Mouse (Mus musculus): ENCODE results near the gene D630023F18Rik.

DNA sequence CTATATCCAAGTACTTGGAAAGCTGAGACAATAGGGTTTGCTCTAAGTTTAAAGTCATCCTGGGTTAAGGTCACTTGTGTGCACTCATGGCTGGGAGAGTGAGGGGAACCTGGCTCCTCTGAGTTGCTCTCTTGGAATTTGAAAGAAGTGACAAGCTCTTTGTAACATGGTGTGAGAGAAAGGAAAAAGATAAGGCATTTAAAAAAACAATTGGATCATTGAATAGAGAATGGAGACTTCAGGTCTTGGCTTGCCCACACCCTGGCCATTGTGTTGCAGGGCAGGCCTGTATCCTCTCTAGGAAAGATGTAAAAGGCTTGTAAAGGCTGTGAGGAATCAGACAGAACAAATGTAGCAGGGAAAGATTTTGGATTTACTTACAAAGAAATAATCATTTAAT lies 55.2 kb downstream of the D630023F18Rik start:
- TF ChIP-seq TAL1 (IDR thresholded peaks at IDR 0.05; ENCODE audit: low read length): no peak
- no peak for TF ChIP-seq GATA1 (IDR thresholded peaks at IDR 0.05; ENCODE audit: low read length)

All from erythroblast, embryonic 14.5 days (primary cell).